Mouse (Mus musculus): ENCODE results near the gene Stap1. TPM values are rescaled to one million over a fixed set of nuclear protein-coding genes. Genes with fewer than 3 reads are reported as not detected.
A peak's percentile ranks its signal among the peaks of the same experiment; 100 is the strongest.

Gene Stap1
- polyA plus RNA-seq (2016; fragmentation: Nextera tagmentation; extraction: Ambion mirVana), result 0.08 and 0.13 TPM in 2 replicates

- no peak within 1 kb of the TSS for H3K4me2 ChIP-seq (replicated peaks)
- H3K27me3 ChIP-seq (replicated peaks), result no peaks in the 10 kb centered on the region
- no peak within 1 kb of the TSS for H3K9ac ChIP-seq
- 79% methylated on average over 7 of the region's 7 CpGs for WGBS
- H3K4me3 ChIP-seq, result no peak within 1 kb of the TSS
- H3K27ac ChIP-seq, result no peak within 1 kb of the TSS
- no peak for ATAC-seq (ENCODE audit: low FRiP score, low read depth)
- no peaks in the 10 kb centered on the region for H3K4me1 ChIP-seq
- H3K36me3 ChIP-seq, result no peaks in the 10 kb centered on the region
- no peaks in the 10 kb centered on the region for H3K9me3 ChIP-seq
Measured at GRCm38 (mm10) chr5:86071538-86071937, at the start of gene Stap1. Gene Stap1, plus strand, starts transcription at chr5:86071746.

GRCm38 (mm10) chr5:86029820-86030219 is 41.7 kb upstream of the Stap1 start:
- ATAC-seq (ENCODE audit: low FRiP score, low read depth), result no peak
- H3K4me1 ChIP-seq, result no peaks in the 10 kb centered on the region
- no peak overlapping the region for H3K9ac ChIP-seq
- H3K4me2 ChIP-seq (replicated peaks), result no peak overlapping the region
- H3K4me3 ChIP-seq, result no peak overlapping the region
- no peak overlapping the region for H3K27ac ChIP-seq
- H3K9me3 ChIP-seq, result no peaks in the 10 kb centered on the region
- 79% methylated on average over 2 of the region's 2 CpGs for WGBS
- peaks cover 43% of the 10 kb centered on the region for H3K36me3 ChIP-seq
- H3K27me3 ChIP-seq (replicated peaks), result no peaks in the 10 kb centered on the region

- Histone ChIP-seq H3K4me3 (no peak overlapping the region), H3K9ac (no peak overlapping the region), H3K27ac (no peak overlapping the region), H3K9me3 (no peaks in the 10 kb centered on the region), H3K4me2 (replicated peaks) (peak overlapping the region; percentile 64), H3K36me3 (no peaks in the 10 kb centered on the region), H3K27me3 (replicated peaks) (no peaks in the 10 kb centered on the region), H3K4me1 (peaks cover 8% of the 10 kb centered on the region)
- WGBS, result 97% methylated on average over 1 of the region's 1 CpGs
- ATAC-seq (ENCODE audit: low FRiP score, low read depth), result no peak
Measured at GRCm38 (mm10) chr5:86063501-86063900, 8.0 kb upstream of the Stap1 start.

- ATAC-seq (ENCODE audit: low FRiP score, low read depth), result peak; percentile 95
- Histone ChIP-seq H3K4me3 (peak within 1 kb of the TSS; percentile 60), H3K9me3 (no peaks in the 10 kb centered on the region), H3K36me3 (no peaks in the 10 kb centered on the region), H3K27ac (peak within 1 kb of the TSS; percentile 72), H3K9ac (peak within 1 kb of the TSS; percentile 71), H3K4me2 (replicated peaks) (peak within 1 kb of the TSS; percentile 64), H3K27me3 (replicated peaks) (no peaks in the 10 kb centered on the region), H3K4me1 (peaks cover 8% of the 10 kb centered on the region)
- WGBS, result under 1% methylated on average over 60 of the region's 60 CpGs
Measured at GRCm38 (mm10) chr5:86065101-86065875, 6.3 kb upstream of the Stap1 start, which contains the start of gene Cenpc1. Gene Cenpc1, minus strand, starts transcription at chr5:86065583.

- 1% methylated on average over 17 of the region's 17 CpGs for WGBS
- Histone ChIP-seq H3K27ac (no peak overlapping the region), H3K9ac (0 out of 2 replicates have a peak overlapping the region, but pooled peaks have one; percentile 29), H3K4me2 (replicated peaks) (peak overlapping the region; percentile 64), H3K4me3 (peak overlapping the region; percentile 60), H3K4me1 (peaks cover 8% of the 10 kb centered on the region), H3K36me3 (no peaks in the 10 kb centered on the region), H3K9me3 (no peaks in the 10 kb centered on the region), H3K27me3 (replicated peaks) (no peaks in the 10 kb centered on the region)
- ATAC-seq (ENCODE audit: low FRiP score, low read depth), result peak; percentile 69
Measured at GRCm38 (mm10) chr5:86065876-86066550, 5.5 kb upstream of the Stap1 start.

GRCm38 (mm10) chr5:86066551-86066929 is 5.0 kb upstream of the Stap1 start:
- no peaks in the 10 kb centered on the region for H3K9me3 ChIP-seq
- H3K9ac ChIP-seq, result 0 out of 2 replicates have a peak overlapping the region, but pooled peaks have one; percentile 29
- no peak overlapping the region for H3K27ac ChIP-seq
- peak overlapping the region; percentile 64 for H3K4me2 ChIP-seq (replicated peaks)
- peaks cover 8% of the 10 kb centered on the region for H3K4me1 ChIP-seq
- ATAC-seq (ENCODE audit: low FRiP score, low read depth), result peak; percentile 48
- H3K36me3 ChIP-seq, result no peaks in the 10 kb centered on the region
- WGBS, result 2% methylated on average over 17 of the region's 17 CpGs
- H3K4me3 ChIP-seq, result peak overlapping the region; percentile 60
- H3K27me3 ChIP-seq (replicated peaks), result no peaks in the 10 kb centered on the region

GRCm38 (mm10) chr5:86068451-86068850 is 3.1 kb upstream of the Stap1 start:
- Histone ChIP-seq H3K27me3 (replicated peaks) (no peaks in the 10 kb centered on the region), H3K4me2 (replicated peaks) (no peak overlapping the region), H3K36me3 (no peaks in the 10 kb centered on the region), H3K27ac (no peak overlapping the region), H3K9ac (no peak overlapping the region), H3K9me3 (no peaks in the 10 kb centered on the region), H3K4me1 (peaks cover 5% of the 10 kb centered on the region; the same call in 1 of the 2 replicates), H3K4me3 (no peak overlapping the region)
- WGBS, result 85% methylated on average over 3 of the region's 3 CpGs
- ATAC-seq (ENCODE audit: low FRiP score, low read depth), result no peak

- Histone ChIP-seq H3K27me3 (replicated peaks) (no peaks in the 10 kb centered on the region), H3K9me3 (no peaks in the 10 kb centered on the region), H3K27ac (no peak overlapping the region), H3K36me3 (no peaks in the 10 kb centered on the region), H3K9ac (no peak overlapping the region), H3K4me2 (replicated peaks) (no peak overlapping the region), H3K4me1 (no peaks in the 10 kb centered on the region; the same call in 1 of the 2 replicates), H3K4me3 (no peak overlapping the region)
- 81% methylated on average over 6 of the region's 6 CpGs for WGBS
- ATAC-seq (ENCODE audit: low FRiP score, low read depth), result no peak
Measured at GRCm38 (mm10) chr5:86069121-86069520, 2.4 kb upstream of the Stap1 start.

- WGBS, result 89% methylated on average over 4 of the region's 4 CpGs
- H3K4me2 ChIP-seq (replicated peaks), result no peak overlapping the region
- H3K27me3 ChIP-seq (replicated peaks), result no peaks in the 10 kb centered on the region
- no peaks in the 10 kb centered on the region for H3K4me1 ChIP-seq
- ATAC-seq (ENCODE audit: low FRiP score, low read depth), result no peak
- no peaks in the 10 kb centered on the region for H3K9me3 ChIP-seq
- H3K9ac ChIP-seq, result no peak overlapping the region
- H3K4me3 ChIP-seq, result no peak overlapping the region
- no peak overlapping the region for H3K27ac ChIP-seq
- no peaks in the 10 kb centered on the region for H3K36me3 ChIP-seq
Measured at GRCm38 (mm10) chr5:86072756-86073386, 1.3 kb downstream of the Stap1 start.

GRCm38 (mm10) chr5:86078720-86079334 is 7.3 kb downstream of the Stap1 start:
- Histone ChIP-seq H3K4me2 (replicated peaks) (no peak overlapping the region), H3K27me3 (replicated peaks) (no peaks in the 10 kb centered on the region), H3K36me3 (no peaks in the 10 kb centered on the region), H3K9me3 (no peaks in the 10 kb centered on the region), H3K4me3 (no peak overlapping the region), H3K9ac (no peak overlapping the region), H3K4me1 (no peaks in the 10 kb centered on the region), H3K27ac (no peak overlapping the region)
- 88% methylated on average over 3 of the region's 3 CpGs for WGBS
- no peak for ATAC-seq (ENCODE audit: low FRiP score, low read depth)

GRCm38 (mm10) chr5:86083987-86084386 is 12.4 kb downstream of the Stap1 start:
- H3K27me3 ChIP-seq (replicated peaks), result no peaks in the 10 kb centered on the region
- WGBS, result 86% methylated on average over 6 of the region's 6 CpGs

GRCm38 (mm10) chr5:86084979-86085378 is 13.4 kb downstream of the Stap1 start:
- no peaks in the 10 kb centered on the region for H3K36me3 ChIP-seq
- no peak overlapping the region for H3K4me2 ChIP-seq (replicated peaks)
- H3K9ac ChIP-seq, result no peak overlapping the region
- no peaks in the 10 kb centered on the region for H3K9me3 ChIP-seq
- H3K27ac ChIP-seq, result no peak overlapping the region
- no peaks in the 10 kb centered on the region for H3K27me3 ChIP-seq (replicated peaks)
- H3K4me3 ChIP-seq, result no peak overlapping the region
- no peak for ATAC-seq (ENCODE audit: low FRiP score, low read depth)
- 87% methylated on average over 7 of the region's 7 CpGs for WGBS
- H3K4me1 ChIP-seq, result no peaks in the 10 kb centered on the region

More at GRCm38 (mm10) chr5:86083987-86084386, 12.4 kb downstream of the Stap1 start:
- no peak overlapping the region for H3K4me2 ChIP-seq (replicated peaks)
- no peak overlapping the region for H3K4me3 ChIP-seq
- no peaks in the 10 kb centered on the region for H3K4me1 ChIP-seq
- ATAC-seq (ENCODE audit: low FRiP score, low read depth), result no peak
- no peak overlapping the region for H3K27ac ChIP-seq
- H3K36me3 ChIP-seq, result no peaks in the 10 kb centered on the region
- no peaks in the 10 kb centered on the region for H3K9me3 ChIP-seq
- H3K9ac ChIP-seq, result no peak overlapping the region
